Mouse (Mus musculus): ENCODE measurements around the gene Ogdhl. TPM values are rescaled to one million over a fixed set of nuclear protein-coding genes. Genes with fewer than 3 reads are reported as not detected.
A peak's percentile ranks its signal among the peaks of the same experiment; 100 is the strongest.
"Not testable (repeated sequence)": the region's sequence is repeated elsewhere in the genome, so short reads cannot be mapped to it uniquely, and the experiment has no call there.

The Ogdhl gene
- polyA plus RNA-seq, 1 experiment from 2014 or later, result 22.9 TPM

DNA sequence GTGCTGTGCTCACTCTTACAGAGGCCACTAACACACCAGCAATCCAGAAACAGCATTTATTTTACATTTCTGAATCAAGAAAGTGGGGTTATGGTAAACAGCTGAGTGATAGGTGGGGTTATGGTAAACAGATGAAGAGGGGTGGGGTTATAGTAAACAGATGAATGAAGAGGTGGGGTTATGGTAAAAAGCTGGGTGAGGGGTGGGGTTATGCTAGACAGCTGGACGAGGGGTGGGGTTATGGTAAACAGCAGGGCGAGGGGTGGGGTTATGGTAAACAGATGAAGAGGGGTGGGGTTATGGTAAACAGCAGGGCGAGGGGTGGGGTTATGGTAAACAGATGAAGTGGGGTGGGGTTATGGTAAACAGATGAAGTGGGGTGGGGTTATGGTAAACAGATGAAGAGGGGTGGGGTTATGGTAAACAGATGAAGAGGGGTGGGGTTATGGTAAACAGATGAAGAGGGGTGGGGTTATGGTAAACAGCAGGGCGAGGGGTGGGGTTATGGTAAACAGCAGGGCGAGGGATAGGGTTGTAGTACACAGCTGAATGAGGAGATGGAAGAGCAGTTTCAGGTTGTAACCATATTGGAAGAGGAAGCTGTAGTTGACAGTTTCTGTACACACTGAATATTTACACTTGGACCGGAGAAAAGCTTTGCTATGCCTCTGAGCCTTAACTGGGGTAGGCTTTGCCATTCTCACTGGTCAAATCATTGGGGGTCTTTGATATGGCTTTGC, 29.5 kb downstream of the Ogdhl start:
- H3K27me3 ChIP-seq (ENCODE audit: control insufficient read depth, insufficient read depth, low read length); ATAC-seq (ENCODE audit: low FRiP score, low TSS enrichment); H3K4me2 ChIP-seq (ENCODE audit: low read length); H3K4me3 ChIP-seq (replicated peaks; ENCODE audit: low read depth, low read length); DNase-seq; H3K9me3 ChIP-seq (ENCODE audit: control insufficient read depth, low read length); H3K27ac ChIP-seq (replicated peaks; ENCODE audit: low read depth, low read length); H3K9ac ChIP-seq (replicated peaks; ENCODE audit: low read length); H3K4me1 ChIP-seq (ENCODE audit: control insufficient read depth, insufficient read depth, low read length): not testable (repeated sequence)
- peaks cover 11% of the 10 kb centered on the region for H3K36me3 ChIP-seq (ENCODE audit: control insufficient read depth, insufficient read depth, low read length)
- WGBS, result 28% methylated on average over 6 of the region's 6 CpGs

DNA sequence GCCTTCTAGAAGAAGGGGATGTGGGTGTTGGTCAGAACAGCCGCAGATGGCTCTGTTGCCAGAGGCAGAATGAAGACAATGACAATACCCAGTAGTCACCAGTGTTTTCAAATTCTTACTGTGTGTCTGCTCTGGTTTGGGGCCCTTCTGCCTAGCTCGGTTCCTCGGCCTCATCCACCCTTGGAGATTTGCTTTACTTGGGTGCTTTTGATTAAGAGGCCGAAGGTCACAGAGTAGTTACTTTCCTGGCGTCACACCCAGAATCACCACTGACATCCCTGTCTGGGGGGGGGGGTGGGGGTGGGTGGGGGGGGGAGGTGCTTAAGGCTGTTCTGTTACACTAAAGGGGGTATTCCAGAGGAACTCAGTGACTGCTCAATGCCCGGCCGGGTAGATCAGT, 42.5 kb downstream of the Ogdhl start:
- H3K4me2 ChIP-seq (ENCODE audit: low read length), result no peak overlapping the region
- H3K27ac ChIP-seq (replicated peaks; ENCODE audit: low read depth, low read length), result no peak overlapping the region
- no peak overlapping the region for H3K9ac ChIP-seq (replicated peaks; ENCODE audit: low read length)
- no peak for ATAC-seq (ENCODE audit: low FRiP score, low TSS enrichment)
- H3K27me3 ChIP-seq (ENCODE audit: control insufficient read depth, insufficient read depth, low read length), result no peaks in the 10 kb centered on the region
- H3K4me3 ChIP-seq (replicated peaks; ENCODE audit: low read depth, low read length), result no peak overlapping the region
- no peak for DNase-seq
- no peaks in the 10 kb centered on the region for H3K36me3 ChIP-seq (ENCODE audit: control insufficient read depth, insufficient read depth, low read length)
- no peaks in the 10 kb centered on the region for H3K4me1 ChIP-seq (ENCODE audit: control insufficient read depth, insufficient read depth, low read length)
- WGBS, result 37% methylated on average over 7 of the region's 7 CpGs
- no peaks in the 10 kb centered on the region for H3K9me3 ChIP-seq (ENCODE audit: control insufficient read depth, low read length)

- Histone ChIP-seq H3K4me1 (ENCODE audit: control insufficient read depth, insufficient read depth, low read length) (no peaks in the 10 kb centered on the region), H3K4me3 (replicated peaks; ENCODE audit: low read depth, low read length) (no peak overlapping the region), H3K9ac (replicated peaks; ENCODE audit: low read length) (no peak overlapping the region), H3K27ac (replicated peaks; ENCODE audit: low read depth, low read length) (no peak overlapping the region), H3K36me3 (ENCODE audit: control insufficient read depth, insufficient read depth, low read length) (no peaks in the 10 kb centered on the region), H3K27me3 (ENCODE audit: control insufficient read depth, insufficient read depth, low read length) (no peaks in the 10 kb centered on the region), H3K9me3 (ENCODE audit: control insufficient read depth, low read length) (no peaks in the 10 kb centered on the region), H3K4me2 (ENCODE audit: low read length) (no peak overlapping the region)
- DNase-seq (no peak), ATAC-seq (ENCODE audit: low FRiP score, low TSS enrichment) (no peak)
- WGBS, result 80% methylated on average over 7 of the region's 7 CpGs
These were observed 47.9 kb downstream of the Ogdhl start for GRCm38 (mm10) chr14:32369756-32370155.

GRCm38 (mm10) chr14:32372510-32372909, 50.7 kb downstream of the Ogdhl start:
- Histone ChIP-seq H3K9ac (replicated peaks; ENCODE audit: low read length) (no peak overlapping the region), H3K27me3 (ENCODE audit: control insufficient read depth, insufficient read depth, low read length) (no peaks in the 10 kb centered on the region), H3K9me3 (ENCODE audit: control insufficient read depth, low read length) (no peaks in the 10 kb centered on the region), H3K4me1 (ENCODE audit: control insufficient read depth, insufficient read depth, low read length) (no peaks in the 10 kb centered on the region), H3K4me3 (replicated peaks; ENCODE audit: low read depth, low read length) (no peak overlapping the region), H3K4me2 (ENCODE audit: low read length) (no peak overlapping the region), H3K27ac (replicated peaks; ENCODE audit: low read depth, low read length) (no peak overlapping the region), H3K36me3 (ENCODE audit: control insufficient read depth, insufficient read depth, low read length) (no peaks in the 10 kb centered on the region)
- ATAC-seq (ENCODE audit: low FRiP score, low TSS enrichment), result no peak
- DNase-seq, result no peak
- 91% methylated on average over 2 of the region's 2 CpGs for WGBS

- no peak overlapping the region for H3K9ac ChIP-seq (replicated peaks; ENCODE audit: low read length)
- H3K9me3 ChIP-seq (ENCODE audit: control insufficient read depth, low read length), result no peaks in the 10 kb centered on the region
- 13% methylated on average over 22 of the region's 22 CpGs for WGBS
- H3K27me3 ChIP-seq (ENCODE audit: control insufficient read depth, insufficient read depth, low read length), result no peaks in the 10 kb centered on the region
- H3K4me2 ChIP-seq (ENCODE audit: low read length), result peak overlapping the region; percentile 31; the same call in 1 of the 2 replicates
- H3K27ac ChIP-seq (replicated peaks; ENCODE audit: low read depth, low read length), result no peak overlapping the region
- 0 out of 2 replicates have a peak, but pooled peaks cover 4% of the 10 kb centered on the region for H3K4me1 ChIP-seq (ENCODE audit: control insufficient read depth, insufficient read depth, low read length)
- no peak for ATAC-seq (ENCODE audit: low FRiP score, low TSS enrichment)
- no peaks in the 10 kb centered on the region for H3K36me3 ChIP-seq (ENCODE audit: control insufficient read depth, insufficient read depth, low read length)
- H3K4me3 ChIP-seq (replicated peaks; ENCODE audit: low read depth, low read length), result no peak overlapping the region
- DNase-seq, result peak; percentile 30
These were observed 57.7 kb downstream of the Ogdhl start for GRCm38 (mm10) chr14:32379395-32380098.

DNA sequence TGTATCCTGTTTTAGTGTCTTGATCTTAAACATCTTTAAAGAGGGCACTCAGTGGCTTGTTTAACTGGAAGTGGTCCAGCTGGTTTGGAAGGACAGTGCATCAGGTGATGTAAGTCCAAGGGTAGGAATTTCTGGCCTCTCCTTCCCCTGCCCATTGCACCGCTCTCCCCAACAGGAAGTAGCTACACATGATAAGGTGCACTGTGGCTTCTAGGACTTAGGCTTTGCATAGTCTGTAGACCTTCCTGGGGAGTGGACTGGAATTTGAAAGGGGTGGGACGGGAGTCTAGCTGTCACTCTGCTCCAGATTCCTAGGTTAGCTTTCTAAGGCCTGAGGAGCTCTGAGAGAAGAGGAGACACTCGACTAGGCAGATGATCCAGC, 58.3 kb downstream of the Ogdhl start:
- H3K4me3 ChIP-seq (replicated peaks; ENCODE audit: low read depth, low read length), result no peak overlapping the region
- H3K36me3 ChIP-seq (ENCODE audit: control insufficient read depth, insufficient read depth, low read length), result no peaks in the 10 kb centered on the region
- H3K9ac ChIP-seq (replicated peaks; ENCODE audit: low read length), result no peak overlapping the region
- H3K9me3 ChIP-seq (ENCODE audit: control insufficient read depth, low read length), result no peaks in the 10 kb centered on the region
- WGBS, result 47% methylated on average over 3 of the region's 3 CpGs
- H3K27me3 ChIP-seq (ENCODE audit: control insufficient read depth, insufficient read depth, low read length), result no peaks in the 10 kb centered on the region
- no peak overlapping the region for H3K27ac ChIP-seq (replicated peaks; ENCODE audit: low read depth, low read length)
- 0 out of 2 replicates have a peak, but pooled peaks cover 4% of the 10 kb centered on the region for H3K4me1 ChIP-seq (ENCODE audit: control insufficient read depth, insufficient read depth, low read length)
- ATAC-seq (ENCODE audit: low FRiP score, low TSS enrichment) (no peak), DNase-seq (no peak)
- no peak overlapping the region for H3K4me2 ChIP-seq (ENCODE audit: low read length)

DNA sequence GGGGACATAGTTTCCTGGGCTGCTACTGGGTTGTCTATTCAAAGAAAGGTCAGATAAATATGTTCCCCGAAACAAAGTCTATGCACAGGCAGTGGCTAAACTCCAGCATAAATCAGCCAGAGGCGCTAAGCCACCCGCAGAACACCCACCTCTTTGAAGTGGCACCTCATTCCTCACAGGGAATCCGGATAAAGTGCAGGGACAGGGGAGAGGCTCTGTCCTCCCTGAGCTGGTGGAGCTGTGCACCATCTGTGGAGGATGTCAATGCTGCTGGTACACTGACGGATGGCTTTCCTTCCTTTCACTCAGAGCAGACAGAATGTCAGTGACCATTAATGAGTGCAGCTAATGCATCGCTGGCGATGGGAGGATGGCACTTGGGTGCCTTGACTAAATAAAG, 59.2 kb downstream of the Ogdhl start:
- Histone ChIP-seq H3K9ac (replicated peaks; ENCODE audit: low read length) (no peak overlapping the region), H3K27ac (replicated peaks; ENCODE audit: low read depth, low read length) (no peak overlapping the region), H3K4me1 (ENCODE audit: control insufficient read depth, insufficient read depth, low read length) (0 out of 2 replicates have a peak, but pooled peaks cover 4% of the 10 kb centered on the region), H3K36me3 (ENCODE audit: control insufficient read depth, insufficient read depth, low read length) (no peaks in the 10 kb centered on the region), H3K4me3 (replicated peaks; ENCODE audit: low read depth, low read length) (no peak overlapping the region), H3K27me3 (ENCODE audit: control insufficient read depth, insufficient read depth, low read length) (no peaks in the 10 kb centered on the region), H3K9me3 (ENCODE audit: control insufficient read depth, low read length) (no peaks in the 10 kb centered on the region), H3K4me2 (ENCODE audit: low read length) (0 out of 2 replicates have a peak overlapping the region, but pooled peaks have one; percentile 2)
- DNase-seq (peak; percentile 22), ATAC-seq (ENCODE audit: low FRiP score, low TSS enrichment) (no peak)
- 45% methylated on average over 7 of the region's 7 CpGs for WGBS

DNA sequence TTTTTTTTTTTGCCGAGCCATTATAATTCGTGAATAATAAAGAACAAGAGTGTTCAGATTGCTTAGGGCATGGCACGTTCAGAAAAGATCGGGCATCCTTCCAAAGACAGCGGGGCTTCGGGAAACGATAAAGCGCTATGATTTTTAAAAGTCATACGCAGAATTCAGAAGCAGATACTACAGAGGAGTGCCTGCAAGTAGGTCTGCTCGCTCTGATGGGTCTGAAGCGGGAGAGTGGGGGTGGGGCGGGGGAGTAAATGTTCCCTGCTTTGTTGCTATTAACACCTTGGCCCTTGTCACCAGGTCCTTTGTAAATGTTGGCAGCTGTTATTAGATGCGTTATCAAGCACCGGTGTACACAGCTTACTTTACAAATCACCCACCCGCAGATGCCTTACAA, 59.8 kb downstream of the Ogdhl start:
- Histone ChIP-seq H3K9ac (replicated peaks; ENCODE audit: low read length) (no peak overlapping the region), H3K4me2 (ENCODE audit: low read length) (peak overlapping the region; percentile 10; the same call in 1 of the 2 replicates), H3K4me1 (ENCODE audit: control insufficient read depth, insufficient read depth, low read length) (0 out of 2 replicates have a peak, but pooled peaks cover 4% of the 10 kb centered on the region), H3K27me3 (ENCODE audit: control insufficient read depth, insufficient read depth, low read length) (no peaks in the 10 kb centered on the region), H3K9me3 (ENCODE audit: control insufficient read depth, low read length) (no peaks in the 10 kb centered on the region), H3K36me3 (ENCODE audit: control insufficient read depth, insufficient read depth, low read length) (no peaks in the 10 kb centered on the region), H3K4me3 (replicated peaks; ENCODE audit: low read depth, low read length) (no peak overlapping the region), H3K27ac (replicated peaks; ENCODE audit: low read depth, low read length) (no peak overlapping the region)
- peak; percentile 55 for DNase-seq
- no peak for ATAC-seq (ENCODE audit: low FRiP score, low TSS enrichment)
- WGBS, result 42% methylated on average over 15 of the region's 15 CpGs

All from midbrain, embryonic 14.5 days (tissue).